Mouse (Mus musculus): ENCODE results near the gene Mrps18b. TPM values are rescaled to one million over a fixed set of nuclear protein-coding genes. Genes with fewer than 3 reads are reported as not detected.

Gene Mrps18b
- polyA plus RNA-seq, 1 experiment from 2014 or later = 77.7 TPM

DNA sequence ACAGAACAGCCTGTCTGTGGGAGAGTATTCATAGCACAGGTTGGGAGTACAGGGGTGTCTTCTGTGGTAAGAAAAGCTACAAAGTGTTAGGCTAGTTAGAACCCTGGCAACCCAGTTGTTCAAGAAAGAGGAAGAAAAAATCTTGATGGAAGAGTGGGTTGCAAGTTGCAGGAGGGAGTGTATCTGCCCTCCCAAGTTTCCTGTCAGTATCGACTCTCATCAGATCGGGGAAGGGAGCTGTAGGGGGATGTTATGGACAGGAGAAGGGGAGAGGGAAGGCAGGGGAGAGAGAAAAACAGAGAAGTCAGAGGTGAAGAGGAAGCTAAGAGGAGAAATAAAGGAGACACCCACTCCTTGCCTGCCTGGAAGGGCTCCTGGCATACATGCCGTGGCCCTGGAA lies 15.6 kb downstream of the Mrps18b start:
- no peak for ATAC-seq (replicated peaks; ENCODE audit: insufficient number of reproducible peaks, low FRiP score, low TSS enrichment)
- Histone ChIP-seq H3K4me3 (ENCODE audit: low read depth, low read length) (no peak overlapping the region), H3K9ac (ENCODE audit: low read depth, low read length) (no peak overlapping the region), H3K27me3 (ENCODE audit: control insufficient read depth, insufficient read depth, low read length) (no peaks in the 10 kb centered on the region), H3K4me1 (ENCODE audit: control insufficient read depth, insufficient read depth, low read length) (peaks cover 14% of the 10 kb centered on the region), H3K9me3 (replicated peaks; ENCODE audit: control insufficient read depth, low read length) (no peaks in the 10 kb centered on the region), H3K27ac (ENCODE audit: low read depth, low read length) (no peak overlapping the region), H3K4me2 (no peak overlapping the region), H3K36me3 (ENCODE audit: control insufficient read depth, insufficient read depth, low read length) (peaks cover 9% of the 10 kb centered on the region; the same call in 1 of the 2 replicates)
- 78% methylated on average over 3 of the region's 3 CpGs for WGBS (ENCODE audit: insufficient replicate concordance)

DNA sequence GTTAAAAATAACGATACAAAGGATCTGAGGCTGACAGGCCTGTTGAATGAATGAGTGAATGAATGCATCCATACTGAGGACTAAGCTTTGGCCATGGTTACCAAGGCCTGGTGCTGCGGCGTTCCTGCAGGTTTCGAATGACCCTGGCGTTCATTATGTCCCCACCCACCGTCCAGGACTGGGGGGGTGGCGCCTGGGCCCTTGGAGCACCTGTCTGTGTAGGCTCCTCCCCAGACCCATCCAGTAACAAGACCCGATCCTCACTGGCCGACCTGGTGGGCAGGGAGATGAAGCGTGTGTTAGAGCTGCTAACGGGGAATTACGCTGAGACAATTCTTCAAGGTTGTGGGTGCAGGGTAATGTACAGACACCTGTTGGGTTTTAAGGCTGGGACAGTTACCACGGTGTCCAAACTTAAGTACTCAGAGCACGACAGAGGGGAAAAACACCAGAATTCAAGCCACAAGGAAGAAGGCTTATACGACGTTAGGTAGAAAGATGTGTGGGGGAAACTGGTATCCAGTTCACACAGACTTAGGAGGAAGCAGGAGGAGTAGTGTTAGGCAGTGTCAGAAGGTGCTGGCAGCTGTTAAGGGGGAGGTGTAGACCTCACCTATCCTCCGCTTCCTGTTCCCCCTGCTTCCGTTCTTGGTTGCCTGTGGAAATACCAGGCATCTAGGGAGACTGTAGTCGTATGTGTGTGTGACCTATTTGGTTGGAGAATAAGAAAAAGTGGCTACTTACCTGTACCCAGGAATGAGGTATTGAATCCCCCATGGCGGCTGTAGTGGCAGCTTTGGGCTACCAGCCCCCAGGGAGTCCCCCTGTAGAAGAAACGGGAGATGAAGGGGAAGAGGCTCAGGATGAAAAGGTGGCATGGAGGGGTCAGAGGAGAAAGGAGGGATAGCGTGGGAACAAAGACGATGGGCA lies 18.3 kb downstream of the Mrps18b start:
- 40% methylated on average over 23 of the region's 23 CpGs for whole genome bisulfite sequencing (ENCODE audit: insufficient replicate concordance)
- peak overlapping the region; percentile 43 for H3K27ac ChIP-seq (ENCODE audit: low read depth, low read length)
- H3K4me3 ChIP-seq (ENCODE audit: low read depth, low read length) = peak overlapping the region; percentile 77
- peaks cover 11% of the 10 kb centered on the region for H3K36me3 ChIP-seq (ENCODE audit: control insufficient read depth, insufficient read depth, low read length)
- ATAC-seq (replicated peaks; ENCODE audit: insufficient number of reproducible peaks, low FRiP score, low TSS enrichment) = 0 out of 2 replicates have a peak, but pooled peaks have one; percentile 5
- H3K4me2 ChIP-seq = peak overlapping the region; percentile 98
- peak overlapping the region; percentile 56; the same call in 1 of the 2 replicates for H3K9ac ChIP-seq (ENCODE audit: low read depth, low read length)
- no peaks in the 10 kb centered on the region for H3K27me3 ChIP-seq (ENCODE audit: control insufficient read depth, insufficient read depth, low read length)
- peaks cover 14% of the 10 kb centered on the region for H3K4me1 ChIP-seq (ENCODE audit: control insufficient read depth, insufficient read depth, low read length)
- no peaks in the 10 kb centered on the region for H3K9me3 ChIP-seq (replicated peaks; ENCODE audit: control insufficient read depth, low read length)

DNA sequence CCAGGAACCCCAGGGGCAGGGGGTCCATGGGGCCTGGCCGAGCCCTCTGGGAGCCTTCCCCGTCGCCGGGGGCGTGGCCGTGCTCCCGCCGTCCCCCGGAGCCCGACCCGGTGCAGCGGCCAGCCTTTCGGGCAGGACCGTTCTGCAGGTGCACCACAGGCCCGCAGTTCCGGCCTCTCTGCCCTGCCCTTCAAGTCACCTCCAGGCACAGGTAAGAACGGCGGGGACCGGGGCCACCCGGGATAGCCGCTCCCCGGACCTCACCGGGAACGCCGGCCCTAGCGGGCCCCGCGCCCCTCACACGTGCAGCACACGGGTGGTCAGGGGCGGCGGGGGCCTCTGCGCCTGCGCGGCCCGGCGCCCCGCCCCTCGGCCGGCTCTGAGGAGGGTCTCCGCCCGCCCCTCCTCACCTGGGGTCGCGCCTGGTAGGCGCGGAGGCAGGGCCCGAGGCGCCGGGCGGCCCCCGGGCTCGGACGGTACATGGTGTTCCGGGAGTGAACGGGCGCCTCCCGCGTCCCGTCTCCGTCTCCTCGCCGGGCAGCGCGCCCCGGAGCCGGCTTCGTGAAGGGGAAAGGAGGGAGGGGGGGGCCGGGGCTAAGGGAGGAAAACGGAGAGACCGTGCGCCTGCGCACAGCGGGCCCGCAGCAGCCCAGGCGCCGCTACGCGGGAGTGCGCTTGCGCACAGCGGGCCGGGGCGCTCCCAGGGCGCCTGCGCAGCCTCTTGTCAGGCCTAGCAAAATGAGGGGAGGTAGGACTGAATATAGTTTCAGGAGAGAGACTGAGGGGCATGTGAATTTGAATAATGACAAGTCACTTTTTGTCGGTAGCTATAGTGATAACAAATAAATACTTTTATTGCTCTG lies 19.2 kb downstream of the Mrps18b start, which contains the start of gene 2310061I04Rik:
Gene 2310061I04Rik, minus strand, starts transcription at position 651 of the 863 bp plus-strand sequence.
- Histone ChIP-seq H3K9me3 (replicated peaks; ENCODE audit: control insufficient read depth, low read length) (no peaks in the 10 kb centered on the region), H3K4me2 (peak within 1 kb of the TSS; percentile 98), H3K4me3 (ENCODE audit: low read depth, low read length) (peak within 1 kb of the TSS; percentile 77), H3K9ac (ENCODE audit: low read depth, low read length) (peak within 1 kb of the TSS; percentile 87), H3K27ac (ENCODE audit: low read depth, low read length) (peak within 1 kb of the TSS; percentile 80), H3K4me1 (ENCODE audit: control insufficient read depth, insufficient read depth, low read length) (peaks cover 14% of the 10 kb centered on the region), H3K36me3 (ENCODE audit: control insufficient read depth, insufficient read depth, low read length) (peaks cover 16% of the 10 kb centered on the region), H3K27me3 (ENCODE audit: control insufficient read depth, insufficient read depth, low read length) (no peaks in the 10 kb centered on the region)
- WGBS (ENCODE audit: insufficient replicate concordance) = 1% methylated on average over 85 of the region's 86 CpGs
- peak; percentile 85 for ATAC-seq (replicated peaks; ENCODE audit: insufficient number of reproducible peaks, low FRiP score, low TSS enrichment)

DNA sequence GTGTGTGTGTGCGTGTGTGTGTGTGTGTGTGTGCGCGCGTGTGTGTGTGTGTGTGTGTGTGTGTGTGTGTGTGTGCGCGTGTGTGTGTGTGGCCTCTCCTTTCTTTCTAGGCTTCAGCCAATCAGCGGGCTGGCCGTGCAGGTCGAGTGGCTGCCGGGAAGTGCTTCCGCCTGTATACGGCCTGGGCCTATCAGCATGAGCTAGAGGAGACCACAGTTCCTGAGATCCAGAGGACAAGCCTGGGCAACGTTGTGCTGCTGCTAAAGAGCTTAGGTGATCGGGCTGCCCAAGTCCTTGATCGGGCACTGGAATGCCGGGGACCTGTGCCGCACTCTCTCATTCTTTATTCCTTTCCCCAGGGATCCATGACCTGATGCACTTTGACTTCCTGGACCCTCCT lies 28.5 kb downstream of the Mrps18b start:
- H3K9ac ChIP-seq (ENCODE audit: low read depth, low read length) = no peak overlapping the region
- H3K27me3 ChIP-seq (ENCODE audit: control insufficient read depth, insufficient read depth, low read length) = no peaks in the 10 kb centered on the region
- no peak overlapping the region for H3K4me3 ChIP-seq (ENCODE audit: low read depth, low read length)
- H3K36me3 ChIP-seq (ENCODE audit: control insufficient read depth, insufficient read depth, low read length) = peaks cover 50% of the 10 kb centered on the region
- no peaks in the 10 kb centered on the region for H3K4me1 ChIP-seq (ENCODE audit: control insufficient read depth, insufficient read depth, low read length)
- whole genome bisulfite sequencing (ENCODE audit: insufficient replicate concordance) = 80% methylated on average over 15 of the region's 17 CpGs
- no peak for ATAC-seq (replicated peaks; ENCODE audit: insufficient number of reproducible peaks, low FRiP score, low TSS enrichment)
- H3K4me2 ChIP-seq = no peak overlapping the region
- H3K27ac ChIP-seq (ENCODE audit: low read depth, low read length) = no peak overlapping the region
- no peaks in the 10 kb centered on the region for H3K9me3 ChIP-seq (replicated peaks; ENCODE audit: control insufficient read depth, low read length)

DNA sequence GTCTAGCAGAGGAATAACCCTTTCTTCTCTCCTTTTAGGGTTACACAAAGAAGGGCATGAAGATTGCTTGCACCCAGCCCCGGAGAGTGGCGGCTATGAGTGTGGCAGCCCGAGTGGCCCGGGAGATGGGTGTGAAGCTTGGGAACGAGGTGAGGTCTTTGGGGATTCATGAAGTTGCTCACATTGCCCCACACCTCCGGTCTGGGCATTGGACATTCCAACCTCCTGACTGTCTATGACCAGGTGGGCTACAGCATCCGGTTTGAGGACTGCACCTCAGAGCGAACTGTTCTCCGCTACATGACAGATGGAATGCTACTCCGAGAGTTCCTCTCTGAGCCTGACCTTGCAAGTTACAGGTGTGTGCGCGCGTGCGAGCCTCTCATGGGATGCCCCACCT lies 32.4 kb downstream of the Mrps18b start:
- Histone ChIP-seq H3K4me3 (ENCODE audit: low read depth, low read length) (no peak overlapping the region), H3K4me1 (ENCODE audit: control insufficient read depth, insufficient read depth, low read length) (peaks cover 5% of the 10 kb centered on the region; the same call in 1 of the 2 replicates), H3K36me3 (ENCODE audit: control insufficient read depth, insufficient read depth, low read length) (peaks cover 38% of the 10 kb centered on the region), H3K9me3 (replicated peaks; ENCODE audit: control insufficient read depth, low read length) (no peaks in the 10 kb centered on the region), H3K9ac (ENCODE audit: low read depth, low read length) (no peak overlapping the region), H3K27ac (ENCODE audit: low read depth, low read length) (no peak overlapping the region), H3K27me3 (ENCODE audit: control insufficient read depth, insufficient read depth, low read length) (no peaks in the 10 kb centered on the region), H3K4me2 (no peak overlapping the region)
- WGBS (ENCODE audit: insufficient replicate concordance) = 94% methylated on average over 14 of the region's 14 CpGs
- no peak for ATAC-seq (replicated peaks; ENCODE audit: insufficient number of reproducible peaks, low FRiP score, low TSS enrichment)

DNA sequence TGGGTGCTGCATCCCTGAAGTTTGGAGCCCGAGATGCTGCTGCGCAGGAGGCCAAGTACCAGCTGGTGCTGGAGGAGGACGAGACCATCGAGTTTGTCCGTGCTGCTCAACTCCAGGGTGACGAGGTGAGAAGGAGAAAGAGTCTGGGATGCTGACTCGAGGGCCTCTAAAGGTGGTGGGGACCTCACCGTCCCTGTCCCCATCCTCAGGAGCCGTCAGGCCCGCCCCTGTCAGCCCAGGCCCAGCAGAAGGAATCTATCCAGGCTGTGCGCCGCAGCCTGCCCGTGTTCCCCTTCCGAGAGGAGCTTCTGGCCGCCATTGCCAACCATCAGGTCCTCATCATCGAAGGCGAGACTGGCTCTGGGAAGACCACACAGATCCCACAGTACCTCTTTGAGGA lies 33.3 kb downstream of the Mrps18b start:
- 92% methylated on average over 17 of the region's 17 CpGs for WGBS (ENCODE audit: insufficient replicate concordance)
- no peak overlapping the region for H3K27ac ChIP-seq (ENCODE audit: low read depth, low read length)
- H3K4me3 ChIP-seq (ENCODE audit: low read depth, low read length) = no peak overlapping the region
- H3K27me3 ChIP-seq (ENCODE audit: control insufficient read depth, insufficient read depth, low read length) = no peaks in the 10 kb centered on the region
- H3K9ac ChIP-seq (ENCODE audit: low read depth, low read length) = no peak overlapping the region
- H3K9me3 ChIP-seq (replicated peaks; ENCODE audit: control insufficient read depth, low read length) = no peaks in the 10 kb centered on the region
- ATAC-seq (replicated peaks; ENCODE audit: insufficient number of reproducible peaks, low FRiP score, low TSS enrichment) = no peak
- H3K4me1 ChIP-seq (ENCODE audit: control insufficient read depth, insufficient read depth, low read length) = peaks cover 5% of the 10 kb centered on the region; the same call in 1 of the 2 replicates
- no peak overlapping the region for H3K4me2 ChIP-seq
- H3K36me3 ChIP-seq (ENCODE audit: control insufficient read depth, insufficient read depth, low read length) = peaks cover 32% of the 10 kb centered on the region

DNA sequence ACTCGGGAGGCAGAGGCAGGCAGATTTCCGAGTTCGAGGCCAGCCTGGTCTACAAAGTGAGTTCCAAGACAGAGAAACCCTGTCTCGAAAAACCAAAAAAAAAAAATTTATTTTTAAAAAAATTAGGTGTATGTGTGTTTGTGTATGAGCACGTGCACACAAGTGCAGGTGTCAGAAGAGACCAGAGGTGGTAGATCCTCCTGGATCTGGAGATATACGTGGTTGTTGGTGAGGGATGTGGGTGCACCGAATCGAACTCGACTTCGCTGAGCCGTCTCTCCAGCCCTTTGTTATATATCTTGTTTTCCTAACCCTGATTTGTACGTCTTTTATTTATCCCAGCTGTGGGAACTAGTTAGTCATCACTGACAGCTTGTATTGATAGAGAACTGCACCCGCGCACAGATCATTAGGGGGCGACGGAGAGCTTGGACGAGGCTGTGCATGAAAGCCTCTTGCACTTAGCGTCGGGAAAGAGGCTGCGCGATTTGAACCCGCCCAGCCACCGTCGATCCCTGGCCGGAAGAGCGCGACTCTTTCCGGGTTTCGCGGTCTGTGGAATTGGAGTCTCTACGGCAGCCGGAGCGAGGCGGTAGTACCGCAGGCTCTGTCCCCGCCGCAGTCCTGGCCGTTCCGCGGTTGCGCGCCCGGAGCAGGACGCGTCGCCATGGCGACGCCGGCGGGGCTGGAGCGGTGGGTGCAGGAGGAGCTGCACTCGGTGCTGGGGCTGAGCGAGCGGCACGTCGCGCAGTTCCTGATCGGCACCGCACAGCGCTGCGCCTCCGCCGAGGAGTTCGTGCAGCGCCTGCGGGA lies 36.7 kb downstream of the Mrps18b start, which contains the start of gene Dhx16:
Gene Dhx16, plus strand, starts transcription at position 575 of the 813 bp plus-strand sequence.
- Histone ChIP-seq H3K36me3 (ENCODE audit: control insufficient read depth, insufficient read depth, low read length) (peaks cover 31% of the 10 kb centered on the region), H3K4me3 (ENCODE audit: low read depth, low read length) (peak within 1 kb of the TSS; percentile 90), H3K4me1 (ENCODE audit: control insufficient read depth, insufficient read depth, low read length) (peaks cover 5% of the 10 kb centered on the region; the same call in 1 of the 2 replicates), H3K9ac (ENCODE audit: low read depth, low read length) (peak within 1 kb of the TSS; percentile 77), H3K4me2 (peak within 1 kb of the TSS; percentile 67), H3K27me3 (ENCODE audit: control insufficient read depth, insufficient read depth, low read length) (no peaks in the 10 kb centered on the region), H3K27ac (ENCODE audit: low read depth, low read length) (peak within 1 kb of the TSS; percentile 54; the same call in 1 of the 2 replicates), H3K9me3 (replicated peaks; ENCODE audit: control insufficient read depth, low read length) (no peaks in the 10 kb centered on the region)
- WGBS (ENCODE audit: insufficient replicate concordance) = 6% methylated on average over 66 of the region's 66 CpGs
- ATAC-seq (replicated peaks; ENCODE audit: insufficient number of reproducible peaks, low FRiP score, low TSS enrichment) = peak; percentile 89

All from heart, embryonic 11.5 days (tissue).